Mouse (Mus musculus) CD4-positive, CD25-positive, alpha-beta regulatory T cell, adult 4 months (primary cell): ENCODE measurements around the gene Coasy. TPM values are rescaled to one million over a fixed set of nuclear protein-coding genes. Genes with fewer than 3 reads are reported as not detected.

Experiments used
- ATAC-seq: one replicate; pipeline ENCODE4 v1.8.0; 2017
- polyA plus RNA-seq, 2 experiments: library from polyadenylated mRNA; unstranded; fragments of 100-300 nt; shearing (Covaris generic); gene quantifications; one replicate each; pipeline ENCODE4 v1.2.1; 2017

Gene Coasy
- polyA plus RNA-seq, 2 experiments from 2014 or later = 17.4 to 27.7 TPM

- no peak for ATAC-seq
Measured at GRCm38 (mm10) chr11:101062971-101063675, 19.2 kb upstream of the Coasy start.

GRCm38 (mm10) chr11:101063676-101064327 lies 18.6 kb upstream of the Coasy start:
- ATAC-seq = peak; percentile 73

- ATAC-seq = no peak
Measured at GRCm38 (mm10) chr11:101064462-101064861, 17.9 kb upstream of the Coasy start.

GRCm38 (mm10) chr11:101065002-101065401 lies 17.4 kb upstream of the Coasy start:
- ATAC-seq = no peak

GRCm38 (mm10) chr11:101066549-101067412 lies 15.6 kb upstream of the Coasy start:
- no peak for ATAC-seq

- peak; percentile 93 for ATAC-seq
Measured at GRCm38 (mm10) chr11:101069391-101070188, 12.8 kb upstream of the Coasy start, which contains the start of gene Naglu. Gene Naglu, plus strand, starts transcription at chr11:101070012.

GRCm38 (mm10) chr11:101070189-101070527 lies 12.2 kb upstream of the Coasy start:
- peak; percentile 49 for ATAC-seq

GRCm38 (mm10) chr11:101070987-101071386 lies 11.4 kb upstream of the Coasy start:
- no peak for ATAC-seq

GRCm38 (mm10) chr11:101071810-101072428 lies 10.4 kb upstream of the Coasy start:
- no peak for ATAC-seq

- ATAC-seq = no peak
Measured at GRCm38 (mm10) chr11:101078121-101078520, 4.2 kb upstream of the Coasy start, which contains the start of gene Hsd17b1. Gene Hsd17b1, plus strand, starts transcription at chr11:101078411.

- ATAC-seq = no peak
Measured at GRCm38 (mm10) chr11:101079746-101080145, 2.6 kb upstream of the Coasy start.

- no peak for ATAC-seq
Measured at GRCm38 (mm10) chr11:101080421-101080820, 1.9 kb upstream of the Coasy start.

GRCm38 (mm10) chr11:101081659-101082058 lies 706 bp upstream of the Coasy start:
- no peak for ATAC-seq

GRCm38 (mm10) chr11:101083083-101083697 lies 825 bp downstream of the Coasy start:
- no peak for ATAC-seq

GRCm38 (mm10) chr11:101084246-101084645 lies 1.9 kb downstream of the Coasy start:
- ATAC-seq = no peak

GRCm38 (mm10) chr11:101084811-101085210 lies 2.4 kb downstream of the Coasy start:
- no peak for ATAC-seq

GRCm38 (mm10) chr11:101085617-101086322 lies 3.4 kb downstream of the Coasy start:
- no peak for ATAC-seq

GRCm38 (mm10) chr11:101086323-101086674 lies 3.9 kb downstream of the Coasy start:
- no peak for ATAC-seq

- ATAC-seq = peak; percentile 85
Measured at GRCm38 (mm10) chr11:101086756-101087681, 4.7 kb downstream of the Coasy start, which contains the start of gene Mlx. Gene Mlx, plus strand, starts transcription at chr11:101087277.

GRCm38 (mm10) chr11:101087682-101088055 lies 5.3 kb downstream of the Coasy start:
- no peak for ATAC-seq
